Mouse (Mus musculus): ENCODE results near the gene Iqch. TPM values are rescaled to one million over a fixed set of nuclear protein-coding genes. Genes with fewer than 3 reads are reported as not detected.
A peak's percentile ranks its signal among the peaks of the same experiment; 100 is the strongest.

Gene Iqch
- polyA plus RNA-seq, 1 experiment from 2014 or later, result 0.04 TPM

GRCm38 (mm10) chr9:63580046-63580445, 22.2 kb downstream of the Iqch start:
- no peaks in the 10 kb centered on the region for H3K36me3 ChIP-seq
- WGBS, result 84% methylated on average over 2 of the region's 2 CpGs
- H3K4me3 ChIP-seq (replicated peaks), result no peak overlapping the region
- no peak for ATAC-seq (replicated peaks; ENCODE audit: low FRiP score)
- no peaks in the 10 kb centered on the region for H3K9me3 ChIP-seq (replicated peaks)
- no peak overlapping the region for H3K4me2 ChIP-seq
- H3K27ac ChIP-seq, result no peak overlapping the region
- H3K4me1 ChIP-seq, result no peaks in the 10 kb centered on the region
- H3K27me3 ChIP-seq, result no peaks in the 10 kb centered on the region
- H3K9ac ChIP-seq, result no peak overlapping the region

- WGBS, result 75% methylated on average over 5 of the region's 5 CpGs
- H3K4me2 ChIP-seq, result no peak overlapping the region
- no peaks in the 10 kb centered on the region for H3K4me1 ChIP-seq
- no peak overlapping the region for H3K4me3 ChIP-seq (replicated peaks)
- no peaks in the 10 kb centered on the region for H3K36me3 ChIP-seq
- H3K27me3 ChIP-seq, result no peaks in the 10 kb centered on the region
- no peak overlapping the region for H3K27ac ChIP-seq
- no peaks in the 10 kb centered on the region for H3K9me3 ChIP-seq (replicated peaks)
- ATAC-seq (replicated peaks; ENCODE audit: low FRiP score), result no peak
- no peak overlapping the region for H3K9ac ChIP-seq
Measured at GRCm38 (mm10) chr9:63579644-63580043, 22.6 kb downstream of the Iqch start.

- 87% methylated on average over 3 of the region's 3 CpGs for WGBS
- H3K36me3 ChIP-seq, result no peaks in the 10 kb centered on the region
Measured at GRCm38 (mm10) chr9:63577469-63577868, 24.8 kb downstream of the Iqch start.

GRCm38 (mm10) chr9:63572874-63573273, 29.4 kb downstream of the Iqch start:
- H3K4me1 ChIP-seq, result peaks cover 23% of the 10 kb centered on the region
- no peaks in the 10 kb centered on the region for H3K36me3 ChIP-seq
- no peak overlapping the region for H3K27ac ChIP-seq
- ATAC-seq (replicated peaks; ENCODE audit: low FRiP score), result no peak
- no peak overlapping the region for H3K4me2 ChIP-seq
- 66% methylated on average over 7 of the region's 7 CpGs for WGBS
- no peak overlapping the region for H3K4me3 ChIP-seq (replicated peaks)
- H3K9me3 ChIP-seq (replicated peaks), result no peaks in the 10 kb centered on the region
- H3K27me3 ChIP-seq, result no peaks in the 10 kb centered on the region
- H3K9ac ChIP-seq, result no peak overlapping the region

More at GRCm38 (mm10) chr9:63577469-63577868, 24.8 kb downstream of the Iqch start:
- H3K4me1 ChIP-seq, result no peaks in the 10 kb centered on the region
- H3K4me3 ChIP-seq (replicated peaks), result no peak overlapping the region
- no peak overlapping the region for H3K9ac ChIP-seq
- ATAC-seq (replicated peaks; ENCODE audit: low FRiP score), result no peak
- no peak overlapping the region for H3K4me2 ChIP-seq
- no peaks in the 10 kb centered on the region for H3K9me3 ChIP-seq (replicated peaks)
- no peaks in the 10 kb centered on the region for H3K27me3 ChIP-seq
- no peak overlapping the region for H3K27ac ChIP-seq

- H3K9me3 ChIP-seq (replicated peaks), result no peaks in the 10 kb centered on the region
- H3K4me3 ChIP-seq (replicated peaks), result no peak overlapping the region
- ATAC-seq (replicated peaks; ENCODE audit: low FRiP score), result no peak
- H3K4me2 ChIP-seq, result no peak overlapping the region
- H3K4me1 ChIP-seq, result peaks cover 24% of the 10 kb centered on the region
- H3K9ac ChIP-seq, result no peak overlapping the region
- H3K27me3 ChIP-seq, result no peaks in the 10 kb centered on the region
- WGBS, result 24% methylated on average over 6 of the region's 6 CpGs
- H3K36me3 ChIP-seq, result no peaks in the 10 kb centered on the region
- H3K27ac ChIP-seq, result 0 out of 2 replicates have a peak overlapping the region, but pooled peaks have one; percentile 27
Measured at GRCm38 (mm10) chr9:63571895-63572294, 30.4 kb downstream of the Iqch start.

GRCm38 (mm10) chr9:63568808-63569207, 33.5 kb downstream of the Iqch start:
- Histone ChIP-seq H3K4me2 (peak overlapping the region; percentile 25; the same call in 1 of the 2 replicates), H3K27ac (peak overlapping the region; percentile 23; the same call in 1 of the 2 replicates), H3K9me3 (replicated peaks) (no peaks in the 10 kb centered on the region), H3K4me3 (replicated peaks) (no peak overlapping the region), H3K27me3 (no peaks in the 10 kb centered on the region), H3K4me1 (peaks cover 24% of the 10 kb centered on the region), H3K36me3 (no peaks in the 10 kb centered on the region), H3K9ac (no peak overlapping the region)
- 32% methylated on average over 8 of the region's 8 CpGs for WGBS
- no peak for ATAC-seq (replicated peaks; ENCODE audit: low FRiP score)

- no peaks in the 10 kb centered on the region for H3K9me3 ChIP-seq (replicated peaks)
- H3K4me1 ChIP-seq, result peaks cover 24% of the 10 kb centered on the region
- H3K36me3 ChIP-seq, result no peaks in the 10 kb centered on the region
- no peak overlapping the region for H3K4me2 ChIP-seq
- peak overlapping the region; percentile 23; the same call in 1 of the 2 replicates for H3K27ac ChIP-seq
- H3K9ac ChIP-seq, result no peak overlapping the region
- no peak overlapping the region for H3K4me3 ChIP-seq (replicated peaks)
- 78% methylated on average over 6 of the region's 6 CpGs for WGBS
- no peaks in the 10 kb centered on the region for H3K27me3 ChIP-seq
- ATAC-seq (replicated peaks; ENCODE audit: low FRiP score), result no peak
Measured at GRCm38 (mm10) chr9:63568314-63568713, 34.0 kb downstream of the Iqch start.

- H3K9me3 ChIP-seq (replicated peaks), result no peaks in the 10 kb centered on the region
- H3K4me2 ChIP-seq, result no peak overlapping the region
- peaks cover 6% of the 10 kb centered on the region for H3K4me1 ChIP-seq
- WGBS, result 78% methylated on average over 2 of the region's 2 CpGs
- no peak overlapping the region for H3K4me3 ChIP-seq (replicated peaks)
- no peaks in the 10 kb centered on the region for H3K36me3 ChIP-seq
- H3K27ac ChIP-seq, result no peak overlapping the region
- H3K9ac ChIP-seq, result no peak overlapping the region
- no peak for ATAC-seq (replicated peaks; ENCODE audit: low FRiP score)
- no peaks in the 10 kb centered on the region for H3K27me3 ChIP-seq
Measured at GRCm38 (mm10) chr9:63563436-63563835, 38.9 kb downstream of the Iqch start.

- no peak overlapping the region for H3K27ac ChIP-seq
- H3K36me3 ChIP-seq, result no peaks in the 10 kb centered on the region
- H3K9ac ChIP-seq, result no peak overlapping the region
- H3K9me3 ChIP-seq (replicated peaks), result no peaks in the 10 kb centered on the region
- no peak overlapping the region for H3K4me3 ChIP-seq (replicated peaks)
- no peak for ATAC-seq (replicated peaks; ENCODE audit: low FRiP score)
- no peak overlapping the region for H3K4me2 ChIP-seq
- H3K27me3 ChIP-seq, result no peaks in the 10 kb centered on the region
- H3K4me1 ChIP-seq, result no peaks in the 10 kb centered on the region
- 52% methylated on average over 8 of the region's 8 CpGs for WGBS
Measured at GRCm38 (mm10) chr9:63561931-63562330, 40.4 kb downstream of the Iqch start.

- 78% methylated on average over 8 of the region's 8 CpGs for WGBS
- Histone ChIP-seq H3K4me2 (no peak overlapping the region), H3K9ac (no peak overlapping the region), H3K4me1 (no peaks in the 10 kb centered on the region), H3K36me3 (no peaks in the 10 kb centered on the region), H3K27me3 (no peaks in the 10 kb centered on the region), H3K27ac (no peak overlapping the region), H3K9me3 (replicated peaks) (no peaks in the 10 kb centered on the region), H3K4me3 (replicated peaks) (no peak overlapping the region)
- no peak for ATAC-seq (replicated peaks; ENCODE audit: low FRiP score)
Measured at GRCm38 (mm10) chr9:63556933-63557332, 45.4 kb downstream of the Iqch start.

GRCm38 (mm10) chr9:63556316-63556715, 46.0 kb downstream of the Iqch start:
- ATAC-seq (replicated peaks; ENCODE audit: low FRiP score), result no peak
- Histone ChIP-seq H3K4me1 (no peaks in the 10 kb centered on the region), H3K27ac (no peak overlapping the region), H3K27me3 (no peaks in the 10 kb centered on the region), H3K4me2 (no peak overlapping the region), H3K4me3 (replicated peaks) (no peak overlapping the region), H3K9ac (no peak overlapping the region), H3K36me3 (no peaks in the 10 kb centered on the region), H3K9me3 (replicated peaks) (no peaks in the 10 kb centered on the region)
- WGBS, result 86% methylated on average over 1 of the region's 1 CpGs

- no peak for ATAC-seq (replicated peaks; ENCODE audit: low FRiP score)
- H3K4me1 ChIP-seq, result no peaks in the 10 kb centered on the region
- H3K9me3 ChIP-seq (replicated peaks), result no peaks in the 10 kb centered on the region
- H3K27me3 ChIP-seq, result no peaks in the 10 kb centered on the region
- H3K4me2 ChIP-seq, result no peak overlapping the region
- H3K4me3 ChIP-seq (replicated peaks), result no peak overlapping the region
- no peak overlapping the region for H3K27ac ChIP-seq
- no peaks in the 10 kb centered on the region for H3K36me3 ChIP-seq
- 59% methylated on average over 3 of the region's 3 CpGs for WGBS
- H3K9ac ChIP-seq, result no peak overlapping the region
Measured at GRCm38 (mm10) chr9:63555460-63555990, 46.8 kb downstream of the Iqch start.

- no peak for ATAC-seq (replicated peaks; ENCODE audit: low FRiP score)
- no peak overlapping the region for H3K4me3 ChIP-seq (replicated peaks)
- H3K9me3 ChIP-seq (replicated peaks), result no peaks in the 10 kb centered on the region
- WGBS, result 75% methylated on average over 3 of the region's 3 CpGs
- H3K27ac ChIP-seq, result no peak overlapping the region
- H3K27me3 ChIP-seq, result peaks cover 3% of the 10 kb centered on the region; the same call in 1 of the 2 replicates
- H3K36me3 ChIP-seq, result no peaks in the 10 kb centered on the region
- H3K4me1 ChIP-seq, result no peaks in the 10 kb centered on the region
- no peak overlapping the region for H3K9ac ChIP-seq
- H3K4me2 ChIP-seq, result no peak overlapping the region
Measured at GRCm38 (mm10) chr9:63553628-63554027, 48.7 kb downstream of the Iqch start.
